Mouse (Mus musculus) liver, embryonic 12.5 days (tissue): Measurements from ENCODE around the gene Enoph1. TPM values are rescaled to one million over a fixed set of nuclear protein-coding genes. Genes with fewer than 3 reads are reported as not detected.
A peak's percentile ranks its signal among the peaks of the same experiment; 100 is the strongest.

Experiments used
- ATAC-seq: fragments of 200-750 bp; cut with Nextera tagmentation; 2 replicates; pipeline ENCODE4 v1.8.0; 2017; ENCODE audit warnings: moderate number of reproducible peaks, mild to moderate bottlenecking, moderate library complexity
- H3K27ac ChIP-seq: fragments of 300-500 bp; sonication (generic); 2 replicates; pipeline ENCODE4 v1.5.1; 2016; ENCODE audit warnings: mild to moderate bottlenecking
- H3K27me3 ChIP-seq: fragments of 300-500 bp; sonication (generic); replicated peaks from 2 replicates; pipeline ENCODE4 v1.6.1; 2016; ENCODE audit warnings: mild to moderate bottlenecking, moderate library complexity
- H3K36me3 ChIP-seq: fragments of 300-500 bp; sonication (generic); 2 replicates; pipeline ENCODE4 v1.6.1; 2016; ENCODE audit warnings: mild to moderate bottlenecking, moderate library complexity
- H3K4me1 ChIP-seq: fragments of 300-500 bp; sonication (generic); 2 replicates; pipeline ENCODE4 v1.6.1; 2016
- H3K4me2 ChIP-seq: fragments of 300-500 bp; sonication (generic); 2 replicates; pipeline ENCODE4 v1.6.1; 2016; ENCODE audit warnings: mild to moderate bottlenecking, moderate library complexity
- H3K4me3 ChIP-seq: fragments of 300-500 bp; sonication (generic); 2 replicates; pipeline ENCODE4 v1.5.1; 2016; ENCODE audit warnings: mild to moderate bottlenecking, moderate library complexity
- H3K9ac ChIP-seq: fragments of 300-500 bp; sonication (generic); 2 replicates; pipeline ENCODE4 v1.6.1; 2016; ENCODE audit warnings: mild to moderate bottlenecking, moderate library complexity
- H3K9me3 ChIP-seq: fragments of 300-500 bp; sonication (generic); replicated peaks from 2 replicates; pipeline ENCODE4 v1.6.1; 2016; ENCODE audit warnings: mild to moderate bottlenecking, moderate library complexity
- WGBS: fragments of 180-500 bp; shearing (Covaris S2); methylation state at CpG from one replicate; pipeline ENCODE4 v1.1.7; 2016; ENCODE audit not compliant: insufficient replicate concordance; 5-methylcytosine and 5-hydroxymethylcytosine counted together
- polyA plus RNA-seq: library from polyadenylated mRNA; unstranded; fragments of >200 nt; fragmentation: Nextera tagmentation; extraction: Ambion mirVana; gene quantifications from 2 replicates; pipeline ENCODE4 v1.2.1, GENCODE M21; 2016

The Enoph1 gene
- polyA plus RNA-seq, 1 experiment from 2014 or later = 33.8 TPM

GRCm38 (mm10) chr5:100058729-100059128 lies 18.9 kb downstream of the Enoph1 start:
- Histone ChIP-seq H3K9ac (no peak overlapping the region), H3K36me3 (peaks cover 51% of the 10 kb centered on the region), H3K27me3 (no peaks in the 10 kb centered on the region), H3K9me3 (no peaks in the 10 kb centered on the region), H3K4me1 (peaks cover 23% of the 10 kb centered on the region), H3K27ac (no peak overlapping the region), H3K4me3 (no peak overlapping the region), H3K4me2 (no peak overlapping the region)
- no peak for ATAC-seq
- WGBS = 79% methylated on average over 6 of the region's 6 CpGs

GRCm38 (mm10) chr5:100059326-100059725 lies 19.5 kb downstream of the Enoph1 start:
- no peak overlapping the region for H3K9ac ChIP-seq
- H3K4me2 ChIP-seq = no peak overlapping the region
- peaks cover 57% of the 10 kb centered on the region for H3K36me3 ChIP-seq
- peaks cover 18% of the 10 kb centered on the region for H3K4me1 ChIP-seq
- WGBS = 77% methylated on average over 6 of the region's 6 CpGs
- H3K9me3 ChIP-seq = no peaks in the 10 kb centered on the region
- H3K27ac ChIP-seq = no peak overlapping the region
- H3K4me3 ChIP-seq = no peak overlapping the region
- no peak for ATAC-seq
- H3K27me3 ChIP-seq = no peaks in the 10 kb centered on the region

- H3K4me1 ChIP-seq = peaks cover 3% of the 10 kb centered on the region
- no peak overlapping the region for H3K27ac ChIP-seq
- WGBS = 81% methylated on average over 14 of the region's 14 CpGs
- H3K4me3 ChIP-seq = no peak overlapping the region
- H3K4me2 ChIP-seq = no peak overlapping the region
- no peak for ATAC-seq
- H3K27me3 ChIP-seq = no peaks in the 10 kb centered on the region
- no peaks in the 10 kb centered on the region for H3K9me3 ChIP-seq
- H3K36me3 ChIP-seq = peaks cover 72% of the 10 kb centered on the region
- H3K9ac ChIP-seq = no peak overlapping the region
These were observed 21.1 kb downstream of the Enoph1 start for GRCm38 (mm10) chr5:100060876-100061275.

- H3K36me3 ChIP-seq = peaks cover 77% of the 10 kb centered on the region
- H3K4me1 ChIP-seq = no peaks in the 10 kb centered on the region
- H3K9me3 ChIP-seq = no peaks in the 10 kb centered on the region
- H3K9ac ChIP-seq = no peak overlapping the region
- 86% methylated on average over 16 of the region's 16 CpGs for WGBS
- H3K27me3 ChIP-seq = no peaks in the 10 kb centered on the region
- no peak overlapping the region for H3K4me2 ChIP-seq
- ATAC-seq = no peak
- no peak overlapping the region for H3K4me3 ChIP-seq
- no peak overlapping the region for H3K27ac ChIP-seq
These were observed 27.8 kb downstream of the Enoph1 start for GRCm38 (mm10) chr5:100067579-100067978.

GRCm38 (mm10) chr5:100069526-100069925 lies 29.7 kb downstream of the Enoph1 start:
- H3K9me3 ChIP-seq = no peaks in the 10 kb centered on the region
- no peak overlapping the region for H3K4me2 ChIP-seq
- ATAC-seq = no peak
- H3K9ac ChIP-seq = no peak overlapping the region
- H3K27ac ChIP-seq = no peak overlapping the region
- no peak overlapping the region for H3K4me3 ChIP-seq
- WGBS = 82% methylated on average over 2 of the region's 2 CpGs
- no peaks in the 10 kb centered on the region for H3K27me3 ChIP-seq
- no peaks in the 10 kb centered on the region for H3K4me1 ChIP-seq
- peaks cover 75% of the 10 kb centered on the region for H3K36me3 ChIP-seq

GRCm38 (mm10) chr5:100070255-100070654 lies 30.5 kb downstream of the Enoph1 start:
- peak; percentile 74 for ATAC-seq
- no peak overlapping the region for H3K4me2 ChIP-seq
- H3K4me3 ChIP-seq = no peak overlapping the region
- H3K9me3 ChIP-seq = no peaks in the 10 kb centered on the region
- H3K27ac ChIP-seq = no peak overlapping the region
- peaks cover 68% of the 10 kb centered on the region for H3K36me3 ChIP-seq
- WGBS = 14% methylated on average over 3 of the region's 3 CpGs
- H3K4me1 ChIP-seq = 0 out of 2 replicates have a peak, but pooled peaks cover 2% of the 10 kb centered on the region
- H3K9ac ChIP-seq = no peak overlapping the region
- H3K27me3 ChIP-seq = no peaks in the 10 kb centered on the region

- 0 out of 2 replicates have a peak, but pooled peaks cover 2% of the 10 kb centered on the region for H3K4me1 ChIP-seq
- no peak overlapping the region for H3K4me2 ChIP-seq
- H3K36me3 ChIP-seq = peaks cover 55% of the 10 kb centered on the region
- ATAC-seq = no peak
- H3K27me3 ChIP-seq = no peaks in the 10 kb centered on the region
- no peak overlapping the region for H3K9ac ChIP-seq
- 75% methylated on average over 5 of the region's 5 CpGs for WGBS
- H3K9me3 ChIP-seq = no peaks in the 10 kb centered on the region
- H3K27ac ChIP-seq = no peak overlapping the region
- H3K4me3 ChIP-seq = no peak overlapping the region
These were observed 31.8 kb downstream of the Enoph1 start for GRCm38 (mm10) chr5:100071541-100071940.

GRCm38 (mm10) chr5:100072557-100072956 lies 32.8 kb downstream of the Enoph1 start:
- Histone ChIP-seq H3K4me2 (no peak overlapping the region), H3K36me3 (peaks cover 46% of the 10 kb centered on the region), H3K4me3 (no peak overlapping the region), H3K27me3 (no peaks in the 10 kb centered on the region), H3K4me1 (0 out of 2 replicates have a peak, but pooled peaks cover 2% of the 10 kb centered on the region), H3K9ac (no peak overlapping the region), H3K9me3 (no peaks in the 10 kb centered on the region), H3K27ac (no peak overlapping the region)
- no peak for ATAC-seq
- 80% methylated on average over 9 of the region's 9 CpGs for WGBS

- Histone ChIP-seq H3K27me3 (0 out of 2 replicates have a peak, but pooled peaks cover 3% of the 10 kb centered on the region), H3K36me3 (peaks cover 32% of the 10 kb centered on the region), H3K9ac (no peak overlapping the region), H3K27ac (no peak overlapping the region), H3K4me3 (no peak overlapping the region), H3K4me2 (no peak overlapping the region), H3K4me1 (peaks cover 10% of the 10 kb centered on the region), H3K9me3 (no peaks in the 10 kb centered on the region)
- WGBS = 50% methylated on average over 4 of the region's 4 CpGs
- ATAC-seq = no peak
These were observed 34.8 kb downstream of the Enoph1 start for GRCm38 (mm10) chr5:100074571-100074970.

GRCm38 (mm10) chr5:100079040-100079930 lies 39.5 kb downstream of the Enoph1 start:
- Histone ChIP-seq H3K4me3 (peak overlapping the region; percentile 46), H3K27me3 (0 out of 2 replicates have a peak, but pooled peaks cover 4% of the 10 kb centered on the region), H3K9me3 (no peaks in the 10 kb centered on the region), H3K4me2 (peak overlapping the region; percentile 64), H3K36me3 (no peaks in the 10 kb centered on the region), H3K4me1 (peaks cover 14% of the 10 kb centered on the region), H3K9ac (no peak overlapping the region), H3K27ac (no peak overlapping the region)
- WGBS = 26% methylated on average over 36 of the region's 36 CpGs
- no peak for ATAC-seq

- no peaks in the 10 kb centered on the region for H3K36me3 ChIP-seq
- peaks cover 13% of the 10 kb centered on the region for H3K4me1 ChIP-seq
- 0 out of 2 replicates have a peak, but pooled peaks cover 4% of the 10 kb centered on the region for H3K27me3 ChIP-seq
- WGBS = 78% methylated on average over 8 of the region's 8 CpGs
- H3K4me3 ChIP-seq = no peak overlapping the region
- no peak overlapping the region for H3K9ac ChIP-seq
- no peaks in the 10 kb centered on the region for H3K9me3 ChIP-seq
- no peak overlapping the region for H3K27ac ChIP-seq
- H3K4me2 ChIP-seq = peak overlapping the region; percentile 64
- ATAC-seq = no peak
These were observed 40.1 kb downstream of the Enoph1 start for GRCm38 (mm10) chr5:100079931-100080275.

- 45% methylated on average over 4 of the region's 4 CpGs for WGBS
- no peak overlapping the region for H3K4me3 ChIP-seq
- ATAC-seq = no peak
These were observed 42.2 kb downstream of the Enoph1 start for GRCm38 (mm10) chr5:100082006-100082405.

More at GRCm38 (mm10) chr5:100082006-100082405, 42.2 kb downstream of the Enoph1 start:
- H3K4me2 ChIP-seq = no peak overlapping the region
- 0 out of 2 replicates have a peak, but pooled peaks cover 4% of the 10 kb centered on the region for H3K27me3 ChIP-seq
- no peak overlapping the region for H3K27ac ChIP-seq
- peaks cover 11% of the 10 kb centered on the region for H3K4me1 ChIP-seq
- H3K9ac ChIP-seq = no peak overlapping the region
- H3K36me3 ChIP-seq = no peaks in the 10 kb centered on the region
- no peaks in the 10 kb centered on the region for H3K9me3 ChIP-seq
